Mouse (Mus musculus): ENCODE data around the gene Stum.
"Not testable (repeated sequence)": the region's sequence is repeated elsewhere in the genome, so short reads cannot be mapped to it uniquely, and the experiment has no call there.

Stum gene

GRCm38 (mm10) chr1:180483399-180484291 is at the start of gene Stum:
Gene Stum, minus strand, starts transcription at chr1:180483504.
- peak; percentile 73 for DNase-seq (ENCODE audit: low spot score)

GRCm38 (mm10) chr1:180532671-180533070 is 49.4 kb upstream of the Stum start:
- no peak for DNase-seq (ENCODE audit: low spot score)

GRCm38 (mm10) chr1:180530457-180531263 is 47.4 kb upstream of the Stum start:
- no peak for DNase-seq (ENCODE audit: low spot score)

GRCm38 (mm10) chr1:180529847-180530246 is 46.5 kb upstream of the Stum start:
- no peak for DNase-seq (ENCODE audit: low spot score)

DNA sequence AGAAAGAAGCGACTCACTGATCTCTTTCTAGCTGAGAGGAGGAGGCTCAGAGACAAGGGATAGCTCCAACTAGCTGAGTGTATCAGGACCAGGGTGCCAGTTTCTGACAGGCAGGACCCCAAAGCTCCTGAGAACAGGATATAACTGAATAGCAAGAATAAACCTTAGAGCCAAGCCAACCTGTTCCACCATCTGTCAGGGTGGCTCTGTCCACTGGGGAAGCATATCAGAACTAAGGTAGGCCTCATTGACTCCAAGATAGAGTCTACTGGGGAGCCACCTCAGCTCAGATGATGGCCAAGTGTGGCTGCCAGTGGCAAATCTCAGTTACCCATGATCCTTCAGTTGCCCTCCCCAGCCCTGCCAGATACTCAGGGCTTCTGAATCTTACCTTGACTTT is 42.0 kb upstream of the Stum start:
- DNase-seq (ENCODE audit: low spot score) = no peak

- DNase-seq (ENCODE audit: low spot score) = no peak
These were observed 40.0 kb upstream of the Stum start for GRCm38 (mm10) chr1:180523320-180523719.

DNA sequence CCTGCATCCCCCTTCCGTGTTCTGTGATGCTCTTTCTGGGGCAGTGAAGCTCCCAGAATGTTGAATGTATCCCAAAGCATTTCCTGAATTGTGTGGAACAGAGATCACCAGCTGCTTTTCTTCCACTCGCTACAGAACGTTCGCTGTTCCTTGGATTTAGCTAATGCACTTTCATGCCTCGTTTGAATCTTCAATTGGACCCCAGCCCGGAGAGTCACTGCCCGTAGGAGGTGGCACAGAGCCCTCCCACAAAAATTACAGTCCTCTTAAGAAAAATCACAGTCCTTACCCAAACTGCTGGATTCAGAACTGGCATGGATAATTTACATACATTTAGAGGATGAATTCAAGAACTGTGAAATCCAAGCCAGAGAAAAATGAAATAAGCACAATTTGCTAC is 36.9 kb upstream of the Stum start:
- DNase-seq (ENCODE audit: low spot score) = no peak

DNA sequence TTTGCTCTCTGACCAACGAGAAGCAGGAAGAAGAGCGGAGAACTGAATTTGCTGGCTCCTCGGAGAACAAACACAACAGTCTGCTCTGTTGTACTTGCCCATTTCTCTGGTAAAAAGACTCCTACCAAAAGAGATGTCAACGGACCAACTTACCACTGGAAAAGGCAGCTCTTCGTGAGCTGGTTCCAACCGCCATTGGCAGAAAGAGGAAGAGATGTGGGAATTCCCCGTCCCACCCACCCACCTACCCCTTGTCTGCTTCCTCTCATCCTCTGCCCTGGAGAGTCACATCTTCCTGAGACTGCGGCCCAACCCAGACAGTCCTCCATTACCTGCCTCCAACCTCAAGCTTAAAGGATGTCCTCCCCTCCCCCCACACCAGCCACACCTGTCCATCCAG is 36.2 kb upstream of the Stum start:
- DNase-seq (ENCODE audit: low spot score) = no peak

DNA sequence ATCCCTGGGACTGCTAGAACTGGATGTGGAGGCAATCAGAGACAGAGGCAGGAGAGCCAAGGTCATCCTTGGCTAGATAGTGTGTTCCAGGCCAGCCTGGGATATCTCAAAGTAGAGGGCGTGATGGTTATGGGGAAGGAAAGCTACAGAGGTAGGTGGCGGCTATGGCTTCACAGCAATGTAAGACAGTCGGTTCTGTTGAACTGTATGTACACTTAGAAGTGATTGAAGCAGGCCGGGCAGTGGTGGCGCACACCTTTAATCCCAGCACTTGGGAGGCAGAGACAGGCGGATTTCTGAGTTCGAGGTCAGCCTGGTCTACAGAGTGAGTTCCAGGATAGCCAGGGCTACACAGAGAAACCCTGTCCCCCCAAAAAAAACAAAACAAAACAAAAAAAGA is 35.6 kb upstream of the Stum start:
- DNase-seq (ENCODE audit: low spot score) = not testable (repeated sequence)

DNA sequence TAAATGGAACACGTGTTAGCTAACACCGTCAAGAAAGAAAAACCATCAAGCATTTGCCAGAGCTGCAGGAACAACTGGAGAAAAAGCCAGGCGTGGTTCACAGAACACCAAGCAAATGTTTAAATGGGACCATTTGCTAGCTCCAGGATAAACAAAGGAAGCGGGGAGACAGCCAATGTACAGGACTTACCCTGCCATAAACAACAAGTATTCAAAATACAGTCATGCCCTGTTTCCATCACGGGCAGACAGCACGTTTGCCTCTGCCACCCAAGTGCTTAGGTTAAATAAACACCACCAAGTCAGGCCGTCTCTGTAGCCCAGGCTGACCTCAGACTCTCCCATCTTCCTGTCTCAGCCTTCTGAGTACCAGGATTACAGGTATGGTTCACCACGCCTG is 35.1 kb upstream of the Stum start:
- no peak for DNase-seq (ENCODE audit: low spot score)

DNA sequence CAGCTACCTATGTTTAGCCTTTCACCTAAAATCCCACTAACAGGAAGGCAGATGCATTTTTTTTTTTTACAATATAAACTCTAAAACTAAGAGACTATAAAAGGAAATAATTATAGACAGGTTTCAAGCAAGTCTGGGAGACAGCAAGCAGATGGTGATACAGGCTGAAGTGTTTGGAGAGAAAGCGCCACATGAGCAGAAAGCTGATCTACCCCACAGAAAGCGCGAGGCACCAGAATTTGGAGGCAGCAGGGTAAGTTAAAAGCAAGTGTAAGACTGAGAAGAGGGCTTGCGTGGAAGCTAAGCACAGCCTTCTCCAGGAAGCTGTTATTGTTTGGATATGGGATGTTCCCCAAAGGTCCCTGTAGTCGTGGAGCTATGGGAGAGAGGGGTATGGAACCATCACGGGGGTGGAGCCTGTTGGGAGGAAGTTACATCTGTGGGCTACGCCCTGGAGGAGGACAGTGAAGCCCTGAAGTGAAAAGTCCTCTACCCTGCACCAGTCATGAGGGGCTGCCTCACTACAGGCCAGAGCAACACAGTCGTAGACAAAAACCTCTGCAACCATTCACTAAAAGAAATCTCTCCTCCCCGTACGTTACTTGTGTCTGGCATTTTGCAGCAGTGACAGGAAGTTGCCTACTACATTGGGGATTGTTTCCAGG is 34.2 kb upstream of the Stum start:
- DNase-seq (ENCODE audit: low spot score) = no peak

DNA sequence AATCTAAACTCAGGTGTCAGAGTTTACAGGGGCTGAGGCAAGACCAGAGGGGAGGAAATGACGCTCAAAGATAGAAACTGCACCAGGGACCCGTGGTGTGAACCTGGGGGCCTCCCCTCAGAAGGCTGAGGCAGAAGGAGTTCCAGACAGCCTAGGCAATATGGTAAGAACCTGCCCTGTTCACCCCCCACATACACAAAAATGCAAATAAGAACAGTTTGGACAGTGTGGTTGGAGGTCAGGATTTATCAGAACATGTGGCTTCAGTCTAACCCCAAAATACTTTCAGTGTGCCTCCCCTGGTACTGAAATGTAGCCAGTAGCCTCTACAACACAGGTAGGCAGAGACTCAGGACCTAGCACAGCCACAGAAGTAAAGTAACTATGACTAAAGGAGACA is 30.8 kb upstream of the Stum start:
- DNase-seq (ENCODE audit: low spot score) = no peak

DNA sequence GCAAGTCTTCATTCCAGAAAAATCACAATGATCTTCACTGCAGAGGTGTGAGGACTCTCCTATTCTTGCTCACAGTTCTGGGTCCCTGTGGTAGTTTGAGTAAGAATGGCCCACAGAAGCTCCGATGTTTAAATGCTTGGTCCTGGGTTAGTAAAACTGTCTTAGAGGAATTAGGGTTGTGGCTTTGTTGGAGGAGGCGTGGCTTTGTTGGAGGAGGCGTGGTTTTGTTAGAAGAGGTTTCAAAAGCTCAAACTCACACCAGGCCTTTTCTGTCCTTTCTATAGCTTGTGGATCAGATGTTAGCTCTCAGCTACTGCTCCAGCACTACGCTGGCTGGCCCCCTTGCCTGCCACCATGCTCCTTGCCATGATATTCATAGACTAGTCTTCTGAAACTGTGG is 27.6 kb upstream of the Stum start:
- DNase-seq (ENCODE audit: low spot score) = no peak

- no peak for DNase-seq (ENCODE audit: low spot score)
These were observed 27.1 kb upstream of the Stum start for GRCm38 (mm10) chr1:180510442-180510841.

DNA sequence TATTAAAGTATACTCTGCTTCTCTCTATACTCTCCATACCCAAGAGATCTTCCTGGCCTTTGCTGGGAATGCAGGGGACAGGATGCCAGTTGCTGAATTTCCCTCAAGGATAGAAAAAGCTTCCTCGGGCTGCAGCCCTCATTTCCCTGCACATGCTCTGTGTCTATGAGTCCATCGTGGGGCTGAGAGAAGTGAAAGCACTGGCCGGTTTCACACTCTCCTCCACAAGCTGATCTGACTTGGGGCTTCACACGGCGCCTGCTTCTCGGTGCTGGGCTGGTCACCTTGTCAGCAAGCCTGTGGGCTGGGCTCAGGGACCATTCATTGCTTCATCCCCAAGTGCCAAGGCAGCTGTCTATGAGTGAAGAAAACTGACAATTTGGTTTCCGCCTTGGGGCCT is 25.4 kb upstream of the Stum start:
- no peak for DNase-seq (ENCODE audit: low spot score)

- DNase-seq (ENCODE audit: low spot score) = no peak
These were observed 24.0 kb upstream of the Stum start for GRCm38 (mm10) chr1:180507291-180507791.

DNA sequence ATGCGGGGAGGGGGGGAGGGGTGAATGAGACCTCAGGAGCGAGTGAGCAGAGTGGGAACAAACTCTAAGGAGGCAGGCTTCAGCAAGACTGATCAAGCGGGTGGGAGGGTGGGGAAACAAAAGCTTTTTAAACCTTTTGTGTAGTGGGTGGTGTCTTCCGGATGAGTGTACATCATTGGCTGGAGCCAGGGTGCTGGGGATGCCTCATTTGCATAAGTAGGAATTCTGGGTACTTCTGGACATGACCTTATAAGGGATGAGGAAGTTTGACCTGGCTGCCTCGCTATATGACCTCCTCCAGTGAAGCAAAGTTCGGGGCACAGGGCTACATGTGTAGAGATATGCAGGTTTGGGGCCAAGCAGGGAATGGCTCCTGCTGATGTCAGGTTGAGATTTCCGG is 23.0 kb upstream of the Stum start:
- no peak for DNase-seq (ENCODE audit: low spot score)

GRCm38 (mm10) chr1:180504899-180505298 is 21.6 kb upstream of the Stum start:
- DNase-seq (ENCODE audit: low spot score) = no peak

DNA sequence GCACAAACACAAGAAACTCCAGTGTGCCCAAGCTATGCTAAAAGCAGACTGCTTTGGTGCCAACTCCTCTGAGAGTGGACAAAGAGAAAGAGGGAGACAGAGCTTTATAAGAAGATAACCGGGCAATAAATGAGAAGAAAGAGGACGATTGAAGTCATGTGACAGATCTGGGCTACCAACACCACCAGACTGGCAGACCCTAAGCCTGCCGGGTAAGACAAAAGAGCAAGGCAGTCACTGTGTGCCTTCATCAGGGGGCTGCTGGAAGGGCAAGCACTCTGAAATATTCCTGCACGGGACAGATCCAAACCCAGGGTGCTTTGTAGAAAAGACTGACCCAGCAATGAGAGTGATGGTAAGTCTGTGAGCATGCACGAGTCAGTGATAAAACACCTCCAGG is 20.2 kb upstream of the Stum start:
- DNase-seq (ENCODE audit: low spot score) = no peak

GRCm38 (mm10) chr1:180502566-180502965 is 19.3 kb upstream of the Stum start:
- no peak for DNase-seq (ENCODE audit: low spot score)

GRCm38 (mm10) chr1:180500641-180501040 is 17.3 kb upstream of the Stum start:
- DNase-seq (ENCODE audit: low spot score) = no peak

DNA sequence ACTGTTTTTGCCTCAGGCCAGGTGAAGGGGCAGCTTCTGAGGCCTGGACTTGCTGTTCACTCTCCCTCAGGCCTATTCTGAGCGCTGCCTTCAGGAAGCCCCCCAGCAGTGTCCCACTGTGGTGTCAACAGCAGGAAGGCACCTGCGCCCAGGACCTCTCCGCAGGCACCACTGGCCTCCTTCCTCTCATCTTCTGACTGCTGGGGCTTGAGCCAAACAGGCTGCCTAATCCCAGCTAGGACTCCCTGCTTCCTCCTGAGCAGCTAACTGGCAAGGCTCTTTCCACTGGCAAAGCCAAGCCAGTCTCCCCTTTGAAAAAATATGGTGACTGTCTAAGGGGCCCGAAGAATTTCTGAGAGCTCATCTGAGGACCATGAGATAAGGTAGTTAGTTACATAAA is 16.9 kb upstream of the Stum start:
- no peak for DNase-seq (ENCODE audit: low spot score)

GRCm38 (mm10) chr1:180499766-180500165 is 16.5 kb upstream of the Stum start:
- no peak for DNase-seq (ENCODE audit: low spot score)
